Mouse (Mus musculus): ENCODE measurements around the gene Tubg2. TPM values are rescaled to one million over a fixed set of nuclear protein-coding genes. Genes with fewer than 3 reads are reported as not detected.
"Not testable (repeated sequence)": the region's sequence is repeated elsewhere in the genome, so short reads cannot be mapped to it uniquely, and the experiment has no call there.

The Tubg2 gene
- polyA plus RNA-seq, 3 experiments from 2014 or later: 1.2 to 1.8 (median 1.5) TPM

DNA sequence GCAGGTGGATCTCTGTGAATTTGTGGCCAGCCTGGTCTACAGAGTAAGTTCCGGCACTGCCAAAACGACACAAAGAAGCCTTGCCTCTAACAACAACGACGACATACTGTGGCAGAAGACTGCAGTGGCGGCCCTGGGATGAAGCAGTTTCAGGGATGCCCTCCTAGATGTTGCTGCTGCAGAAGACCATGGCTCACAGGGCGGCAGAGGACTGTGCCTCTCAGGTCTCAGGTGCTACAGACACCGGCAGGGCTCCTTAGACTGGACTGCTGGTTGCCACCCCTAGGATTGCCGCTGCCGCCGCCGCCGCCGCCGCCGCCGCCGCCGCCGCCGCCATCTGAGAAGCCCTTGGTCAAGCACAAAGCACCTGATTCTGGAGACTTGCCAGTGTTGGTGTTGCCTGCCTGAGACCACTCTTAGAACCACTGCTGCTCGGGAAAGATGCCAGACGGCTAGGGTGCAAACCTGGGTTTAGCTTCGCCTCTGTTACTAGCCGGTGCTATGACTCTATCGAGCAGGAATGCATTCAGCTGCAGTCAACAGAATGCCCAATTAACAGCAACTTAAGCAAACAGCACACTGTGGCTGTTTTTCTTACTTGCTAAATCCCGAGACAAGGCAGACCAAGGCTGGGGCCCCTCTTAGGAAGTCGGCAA, 15.4 kb upstream of the Tubg2 start:
- no peak for ATAC-seq

- no peak for ATAC-seq
Measured at GRCm38 (mm10) chr11:101141088-101141487, 14.6 kb upstream of the Tubg2 start.

- ATAC-seq: no peak
Measured at GRCm38 (mm10) chr11:101142215-101142967, 13.3 kb upstream of the Tubg2 start.

DNA sequence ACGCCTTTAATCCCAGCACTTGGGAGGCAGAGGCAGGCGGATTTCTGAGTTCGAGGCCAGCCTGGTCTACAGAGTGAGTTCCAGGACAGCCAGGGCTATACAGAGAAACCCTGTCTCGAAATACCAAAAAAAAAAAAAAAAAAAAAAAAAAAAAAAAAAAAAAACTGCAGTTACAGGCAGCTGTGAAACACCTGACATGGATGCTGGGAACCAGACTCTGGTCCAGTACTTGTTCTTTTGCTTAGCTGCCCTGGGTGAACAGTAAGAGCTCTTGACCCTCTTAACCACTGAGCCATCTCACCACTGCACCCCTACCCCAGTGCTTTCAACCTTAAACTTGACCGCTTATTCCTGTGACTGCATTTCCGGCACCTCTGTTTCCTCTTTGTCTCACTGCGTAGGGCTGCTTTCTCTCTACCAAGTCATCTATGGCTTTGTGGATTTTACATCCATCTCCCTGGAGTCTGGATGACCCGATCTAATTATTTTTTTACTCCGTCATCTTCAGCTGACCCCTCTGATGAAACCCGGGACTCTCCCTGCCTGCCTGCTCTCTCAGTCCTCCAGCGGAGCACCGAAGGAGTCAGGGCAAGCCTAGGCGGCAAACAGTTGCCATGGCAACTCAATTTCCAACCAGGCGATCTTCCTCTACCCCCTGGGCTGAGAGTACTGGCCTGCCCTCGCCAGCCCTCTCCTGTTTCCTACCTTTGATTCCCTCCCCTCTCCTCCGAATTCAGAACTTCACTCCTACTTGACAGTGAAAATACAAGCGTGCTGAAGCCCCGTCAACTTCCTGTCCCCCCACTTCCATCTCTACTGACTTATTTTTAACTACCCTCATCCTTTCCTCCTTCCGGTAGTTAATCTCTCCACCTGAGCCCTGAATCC, 12.1 kb upstream of the Tubg2 start:
- peak; percentile 88 for ATAC-seq

DNA sequence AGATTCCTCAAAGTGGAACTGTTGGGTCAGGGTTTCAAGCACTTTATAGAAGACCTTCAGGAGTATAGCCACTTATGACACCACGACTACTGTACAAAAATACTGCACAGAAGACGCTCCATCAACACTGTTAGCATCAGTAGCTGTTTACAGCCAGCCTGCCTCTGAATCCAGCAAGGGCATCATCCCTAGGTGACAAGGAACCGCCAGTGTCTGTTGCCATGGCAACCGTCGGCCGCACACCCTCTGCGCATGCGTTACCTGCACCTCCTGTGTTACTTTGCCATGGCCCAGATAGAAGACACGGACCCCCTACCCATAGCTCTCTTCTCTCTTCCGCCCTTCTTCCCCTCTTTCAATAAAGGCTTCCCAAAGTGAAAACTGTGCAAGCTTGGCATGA, 9.3 kb upstream of the Tubg2 start:
- ATAC-seq: no peak

DNA sequence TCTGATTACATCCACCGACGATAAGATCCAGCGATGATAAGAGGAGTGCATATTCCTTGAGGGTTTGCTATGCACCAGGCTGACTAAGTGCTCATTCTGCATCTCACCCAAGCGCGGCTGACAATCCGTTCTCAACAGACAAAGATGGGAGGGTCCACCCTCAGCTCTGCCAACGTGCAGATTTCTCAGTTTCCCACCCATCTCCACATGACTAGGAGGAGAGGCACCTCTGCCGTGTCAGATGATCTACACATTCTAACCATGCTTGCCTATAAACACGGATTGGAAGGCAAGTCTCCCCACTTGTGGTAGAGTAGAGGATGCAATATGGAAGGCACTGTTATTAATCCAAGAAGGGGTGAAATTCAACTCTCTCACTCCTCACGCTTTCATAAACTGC, 7.0 kb upstream of the Tubg2 start:
- no peak for ATAC-seq

- no peak for ATAC-seq
Measured at GRCm38 (mm10) chr11:101149178-101150105, 6.3 kb upstream of the Tubg2 start.

DNA sequence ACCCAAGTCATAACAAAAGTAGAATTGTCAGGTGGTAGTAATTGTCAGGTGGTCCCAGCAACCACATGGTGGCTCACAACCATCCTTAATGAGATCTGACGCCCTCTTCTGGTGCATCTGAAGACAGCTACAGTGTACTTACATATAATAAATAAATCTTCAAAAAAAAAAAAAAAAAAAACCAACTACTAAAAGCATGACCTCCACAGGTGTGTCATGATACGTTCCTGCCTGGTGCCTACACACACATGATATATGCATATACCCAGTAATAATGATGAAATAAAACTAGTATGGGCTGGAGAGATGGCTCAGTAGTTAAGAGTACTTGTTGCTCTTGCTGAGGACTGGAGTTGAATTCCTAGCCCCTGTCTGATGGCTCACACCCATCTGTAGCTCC, 4.6 kb upstream of the Tubg2 start:
- ATAC-seq: no peak

DNA sequence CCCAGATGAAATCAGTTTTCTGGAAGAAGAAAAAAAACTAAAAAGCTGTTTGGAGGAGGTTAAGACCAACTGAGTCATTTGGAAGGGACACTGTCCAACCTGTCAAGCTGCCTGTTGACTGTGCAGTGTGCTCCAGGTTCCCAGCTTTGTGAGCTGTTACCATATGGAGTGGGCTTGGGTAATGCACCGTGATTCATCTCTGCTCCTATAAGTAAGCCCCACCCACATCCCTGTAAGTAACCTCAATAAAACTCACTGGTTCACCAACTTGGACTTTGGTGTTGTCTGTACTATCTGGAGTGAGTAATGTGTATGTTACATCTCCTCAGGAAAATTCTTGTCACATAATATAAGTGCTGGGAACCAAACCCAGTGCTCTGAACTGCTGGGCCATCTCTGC, 2.9 kb upstream of the Tubg2 start:
- ATAC-seq: no peak

DNA sequence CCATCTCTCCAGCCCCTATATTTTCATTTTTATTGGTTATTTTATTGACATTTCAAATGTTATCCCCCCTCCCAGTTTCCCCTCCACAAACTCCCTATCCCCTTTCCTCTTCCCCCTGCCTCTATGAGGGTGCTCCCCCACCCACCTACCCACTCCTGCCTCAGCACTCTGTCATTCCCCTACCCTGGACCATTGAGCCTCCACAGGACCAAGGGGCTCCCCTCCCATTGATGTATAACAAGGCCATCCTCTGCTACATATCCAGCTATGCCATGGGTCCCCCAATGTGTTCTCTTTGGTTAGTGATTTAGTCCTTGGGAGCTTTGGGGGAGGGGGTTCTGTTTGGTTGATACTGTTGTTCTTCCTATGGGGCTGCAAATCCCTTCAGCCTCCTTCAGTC, 1.1 kb upstream of the Tubg2 start:
- ATAC-seq: no peak

DNA sequence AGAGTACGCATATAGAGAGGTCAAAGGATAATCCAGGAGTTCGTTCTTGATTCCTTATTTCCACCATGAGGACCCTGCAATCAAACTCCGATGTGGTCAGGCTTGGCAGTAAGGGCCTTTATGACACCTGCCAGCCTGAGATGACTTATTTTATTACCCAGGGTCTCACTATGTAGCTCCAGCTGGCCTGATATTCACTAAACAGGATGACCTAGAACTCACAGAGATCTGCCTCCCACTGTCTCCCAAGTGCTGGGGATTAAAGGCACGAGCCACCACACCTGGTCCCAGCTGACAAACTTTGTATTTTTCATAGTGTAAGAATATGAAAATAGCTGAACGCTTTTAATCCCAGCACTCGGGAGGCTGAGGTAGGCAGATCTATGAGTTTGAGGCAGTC, 556 bp upstream of the Tubg2 start:
- no peak for ATAC-seq

DNA sequence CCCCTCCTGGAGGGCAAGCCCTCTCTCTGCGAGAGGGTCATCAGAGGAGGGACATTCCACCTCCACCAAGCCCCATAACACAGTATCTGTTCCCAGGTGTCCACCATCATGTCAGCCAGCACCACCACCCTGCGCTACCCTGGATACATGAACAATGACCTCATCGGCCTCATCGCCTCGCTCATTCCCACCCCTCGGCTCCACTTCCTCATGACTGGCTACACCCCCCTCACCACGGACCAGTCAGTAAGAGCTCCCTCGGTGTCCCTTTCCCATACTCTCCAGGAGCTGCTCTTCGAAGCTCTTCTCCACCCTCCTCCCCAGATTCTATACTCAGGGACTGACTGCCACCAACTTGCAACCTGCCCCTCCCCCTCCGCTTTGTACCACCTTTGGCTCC, 4.4 kb downstream of the Tubg2 start:
- not testable (repeated sequence) for ATAC-seq

DNA sequence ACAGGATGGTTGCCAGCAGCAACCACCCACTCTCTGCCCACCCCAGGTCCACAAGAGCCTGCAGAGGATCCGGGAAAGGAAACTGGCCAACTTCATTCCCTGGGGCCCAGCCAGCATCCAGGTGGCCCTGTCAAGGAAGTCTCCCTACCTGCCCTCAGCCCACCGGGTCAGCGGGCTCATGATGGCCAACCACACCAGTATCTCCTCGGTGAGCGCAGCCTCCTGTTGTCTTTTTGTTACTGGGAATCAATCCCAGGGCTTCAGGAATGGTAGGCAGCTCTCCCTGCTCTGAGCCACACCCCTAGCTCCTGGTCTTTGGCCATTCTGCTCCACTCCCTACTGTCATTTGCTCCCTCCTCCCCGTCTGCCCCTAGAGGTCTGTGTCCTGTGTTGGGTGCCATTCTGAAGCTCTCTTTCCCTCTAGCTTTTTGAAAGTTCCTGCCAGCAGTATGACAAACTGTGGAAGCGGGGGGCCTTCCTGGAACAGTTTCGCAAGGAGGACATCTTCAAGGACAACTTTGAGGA, 5.3 kb downstream of the Tubg2 start:
- not testable (repeated sequence) for ATAC-seq

DNA sequence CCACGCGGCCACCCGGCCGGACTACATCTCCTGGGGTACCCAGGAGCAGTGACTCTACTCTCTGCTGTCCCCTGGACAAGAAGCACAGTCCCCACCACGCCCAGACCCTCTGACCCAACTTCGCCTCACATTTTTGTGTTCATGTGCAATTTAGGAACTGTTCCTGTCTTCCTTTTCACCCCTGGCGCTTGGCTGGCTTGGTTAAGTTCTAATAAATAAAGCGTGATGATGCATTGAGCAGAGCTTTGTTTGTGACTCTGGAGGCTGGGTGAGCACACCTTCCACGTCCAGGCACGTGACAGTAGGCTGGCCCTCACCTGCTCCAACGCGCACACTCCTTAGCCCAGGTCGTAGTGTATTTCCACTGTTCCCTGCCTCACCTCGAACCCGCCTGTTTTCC, 5.8 kb downstream of the Tubg2 start:
- no peak for ATAC-seq

GRCm38 (mm10) chr11:101162301-101162700, 6.6 kb downstream of the Tubg2 start:
- no peak for ATAC-seq

DNA sequence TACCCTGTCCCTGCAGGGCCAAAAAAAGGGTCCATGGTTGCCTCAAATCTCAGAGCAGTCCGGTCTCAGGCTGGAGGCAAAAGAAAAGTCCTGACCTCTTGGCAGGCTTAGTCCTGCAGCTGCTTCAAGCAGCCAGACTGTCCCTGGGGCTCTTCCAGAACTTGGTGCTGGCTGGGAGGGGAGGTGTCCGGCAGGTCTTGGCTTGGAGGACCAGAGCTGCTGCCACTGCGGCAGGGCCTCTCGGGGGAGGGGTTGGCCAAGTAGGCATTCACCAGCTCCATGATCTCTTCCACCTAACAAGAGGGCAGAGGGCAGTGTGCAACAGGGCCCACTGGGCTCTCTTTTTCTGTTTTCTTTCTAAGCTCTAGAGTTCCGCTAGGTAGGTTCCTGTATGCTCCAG, 7.1 kb downstream of the Tubg2 start:
- no peak for ATAC-seq

GRCm38 (mm10) chr11:101163476-101164350, 8.0 kb downstream of the Tubg2 start:
- ATAC-seq: no peak

DNA sequence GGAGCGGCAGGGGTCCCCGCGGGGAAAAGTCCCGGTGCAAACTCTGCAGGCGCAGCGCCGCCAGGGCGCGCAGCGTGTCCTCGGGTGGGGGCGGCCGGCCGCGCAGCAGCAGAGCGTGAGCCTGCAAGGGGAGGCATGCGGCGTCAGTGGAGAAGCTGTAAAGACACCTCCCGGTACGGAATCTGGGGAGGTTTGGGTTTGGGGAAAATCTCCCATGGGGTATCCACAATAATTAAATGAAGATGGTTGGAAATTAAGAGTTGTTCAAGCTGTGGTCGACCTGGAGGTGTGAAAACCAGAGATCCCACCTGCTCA, 8.6 kb downstream of the Tubg2 start:
- ATAC-seq: no peak

DNA sequence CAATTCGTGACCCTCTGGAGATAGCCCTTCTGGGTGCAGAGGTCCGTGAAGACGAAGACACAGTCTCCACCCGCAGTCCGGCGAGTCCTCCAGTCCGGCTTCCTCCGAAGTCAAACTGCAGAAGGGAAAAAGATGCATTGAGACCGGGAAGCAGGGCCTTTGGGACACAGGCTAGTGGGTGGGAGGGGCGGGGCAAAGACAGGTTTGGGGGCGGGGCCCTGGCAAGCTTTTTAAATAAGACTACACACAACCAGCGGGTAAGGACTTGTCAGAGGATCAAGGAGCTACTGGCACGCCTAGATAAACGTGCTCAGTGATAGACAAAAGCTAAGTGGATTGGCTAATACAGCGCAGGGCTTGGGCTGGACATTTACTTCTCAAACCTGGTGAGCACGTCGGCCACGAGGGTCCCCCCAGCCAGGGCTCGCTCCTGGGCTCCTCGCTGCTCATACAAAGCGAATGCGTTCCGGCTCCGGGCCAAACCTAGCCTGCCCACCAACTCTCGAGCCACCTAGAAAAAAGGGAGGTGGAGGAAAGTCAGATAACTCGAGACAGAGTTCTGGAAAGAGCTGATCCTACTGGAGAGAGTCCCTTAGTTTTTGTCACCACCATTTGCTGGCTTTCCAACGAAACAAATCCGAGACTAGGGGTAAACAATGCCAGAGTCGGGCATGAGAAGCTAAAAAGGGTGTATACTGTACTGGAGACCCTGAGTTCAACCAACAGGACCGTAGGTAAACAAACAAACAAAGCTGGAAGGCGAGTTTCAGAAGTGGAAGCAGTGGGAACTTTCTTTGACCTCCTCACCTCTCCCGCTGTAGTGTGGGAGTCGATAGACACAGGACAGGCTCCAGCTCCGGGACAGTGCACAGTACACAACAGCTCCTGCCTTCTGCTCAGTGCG, 9.2 kb downstream of the Tubg2 start:
- no peak for ATAC-seq

DNA sequence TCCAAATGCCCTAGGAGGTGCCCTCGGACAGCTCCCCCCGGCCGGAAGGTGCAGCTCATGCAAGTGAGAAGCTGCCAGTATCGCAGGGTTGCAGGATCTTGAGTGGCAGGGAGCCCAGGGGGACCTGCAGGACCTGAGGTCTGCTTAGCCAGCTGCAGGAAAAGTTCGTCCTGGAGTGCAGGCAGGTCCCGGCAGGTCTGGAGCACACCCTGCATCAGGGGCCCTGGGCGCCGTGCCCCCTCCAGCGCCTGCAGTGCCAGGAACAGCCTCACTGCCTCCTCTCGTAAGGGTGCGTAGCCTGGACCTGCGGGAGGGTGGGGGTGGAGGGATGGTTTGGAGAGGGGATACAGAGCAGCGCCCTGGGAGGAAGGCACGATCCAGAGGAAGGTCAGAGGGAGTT, 10.7 kb downstream of the Tubg2 start:
- ATAC-seq: no peak

All from inflammation-experienced regulatory T-cells, adult 6 months (primary cell).